Mouse (Mus musculus) monocyte, adult 59 days (primary cell): Measurements from ENCODE around the gene Psg20. TPM values are rescaled to one million over a fixed set of nuclear protein-coding genes. Genes with fewer than 3 reads are reported as not detected.

ENCODE experiments used
- total RNA-seq, 2 experiments: library from RNA; stranded (reverse); gene quantifications; one replicate each; pipeline ENCODE4 v1.2.4; 2023

The Psg20 gene
- total RNA-seq, result not detected

DNA sequence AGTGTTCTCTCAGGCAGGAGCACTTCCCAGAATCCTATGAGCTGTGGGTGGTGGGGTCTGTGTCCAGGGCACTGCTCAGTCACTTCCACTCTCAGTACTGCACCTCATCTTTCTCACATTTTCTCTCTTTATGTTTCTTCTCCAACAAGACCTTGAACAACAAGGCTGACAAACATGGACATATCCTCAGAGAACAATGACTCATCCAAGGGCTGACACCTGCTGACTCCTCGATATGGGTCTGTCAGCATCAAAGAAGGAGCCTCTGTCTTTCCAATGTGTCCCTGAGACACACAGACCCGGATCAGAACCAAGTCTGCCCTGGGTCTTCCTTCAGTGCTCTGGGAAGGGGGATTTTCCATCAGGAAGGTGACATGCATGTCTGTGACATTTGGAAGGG is at the start of gene Psg20:
Psg20 (minus strand) TSS at position 101 of the 400 bp plus-strand sequence.

GRCm38 (mm10) chr7:18717790-18718189 is 31.8 kb upstream of the Psg20 start, which contains the start of gene Psg22:
Gene Psg22, plus strand, starts transcription at chr7:18718090.

GRCm38 (mm10) chr7:18656625-18657024 is 29.4 kb downstream of the Psg20 start, which contains the start of gene Psg21:
Gene Psg21, minus strand, starts transcription at chr7:18656725.

Other genes with a start within 250 kb of the Psg20 start
- gene Psg26, start 202.0 kb downstream of the Psg20 start, total RNA-seq, result not detected
- gene Psg25, start 153.9 kb downstream of the Psg20 start, total RNA-seq, result not detected
- not detected for gene Psg27, start 118.9 kb downstream of the Psg20 start, total RNA-seq
- not detected for gene Psg23, start 69.7 kb downstream of the Psg20 start, total RNA-seq
- gene Psg21, start 29.5 kb downstream of the Psg20 start, total RNA-seq, result not detected
- not detected for gene Psg22, start 31.9 kb upstream of the Psg20 start, total RNA-seq
- not detected for gene Psg19, start 112.3 kb upstream of the Psg20 start, total RNA-seq
- gene Psg17, start 135.4 kb upstream of the Psg20 start, total RNA-seq, result not detected
- not detected for gene Mill2, start 153.8 kb upstream of the Psg20 start, total RNA-seq
- 100 to 1,000 TPM; 229 to 265 TPM for gene Pglyrp1, start 185.1 kb upstream of the Psg20 start, total RNA-seq
- 10 to 100 TPM; 21.1 to 24.7 TPM for gene Ccdc61, start 224.2 kb upstream of the Psg20 start, total RNA-seq
- gene Nova2, start 239.7 kb upstream of the Psg20 start, total RNA-seq, result under 1 TPM in 1 of 2 experiments, not detected in 1; 0.05 TPM